Mouse (Mus musculus) CH12.LX (cell line): Measurements from ENCODE around the gene Zmynd8. TPM values are rescaled to one million over a fixed set of nuclear protein-coding genes. Genes with fewer than 3 reads are reported as not detected.

Source experiments
- DNase-seq: peaks from one replicate; pipeline ENCODE4 v3.0.0-alpha.2; 2013; ENCODE audit errors: extremely low read depth
- H3K27ac ChIP-seq: 2 replicates; pipeline ENCODE4 v1.5.1; 2012; ENCODE audit warnings: low read depth, mild to moderate bottlenecking, control low read depth, moderate library complexity; ENCODE audit not compliant: insufficient read depth
- H3K27me3 ChIP-seq: replicated peaks from 2 replicates; pipeline ENCODE3; 2012; ENCODE audit warnings: inconsistent platforms
- H3K36me3 ChIP-seq, 2 experiments: replicated peaks in 1 of 2; 2 replicates each; pipeline versions ENCODE3 to v1.6.1; 2012; ENCODE audit warnings: inconsistent platforms in 1 of 2, low read length in 1 of 2, mild to moderate bottlenecking in 1 of 2, mixed read lengths in 1 of 2, moderate library complexity in 1 of 2; ENCODE audit not compliant: control insufficient read depth in 1 of 2, insufficient read depth in 1 of 2
- H3K4me1 ChIP-seq, 2 experiments: 2 replicates each; pipeline ENCODE4 v1.6.1; 2012; ENCODE audit warnings: inconsistent platforms in 1 of 2, moderate library complexity in 1 of 2; ENCODE audit not compliant: insufficient read depth in 2 of 2, control insufficient read depth in 1 of 2
- H3K4me2 ChIP-seq: 2 replicates; pipeline ENCODE4 v1.6.1; 2012; ENCODE audit warnings: low read depth, mild to moderate bottlenecking, control low read depth; ENCODE audit not compliant: poor library complexity, insufficient read depth, severe bottlenecking
- H3K4me3 ChIP-seq, 3 experiments: fragments of 150-350 bp in 1 of 3; sonication (generic) in 1 of 3; replicated peaks in 1 of 3; 2 replicates each; pipeline versions ENCODE3 to v1.5.1; 2011 to 2012; ENCODE audit warnings: low read depth in 2 of 3, low read length in 2 of 3, mild to moderate bottlenecking in 2 of 3, moderate library complexity in 2 of 3, control low read depth in 1 of 3, improper control_type of control experiment in 1 of 3, inconsistent platforms in 1 of 3, mixed read lengths in 1 of 3; ENCODE audit not compliant: poor library complexity in 1 of 3
- H3K79me2 ChIP-seq: replicated peaks from 2 replicates; pipeline ENCODE4 v1.6.1; 2012; ENCODE audit warnings: mild to moderate bottlenecking, moderate library complexity; ENCODE audit not compliant: control insufficient read depth, poor library complexity, insufficient read depth, severe bottlenecking; ENCODE audit errors: extremely low read depth
- H3K9ac ChIP-seq: 2 replicates; pipeline ENCODE4 v1.6.1; 2012; ENCODE audit warnings: low read depth, mild to moderate bottlenecking, control low read depth, moderate library complexity; ENCODE audit not compliant: insufficient read depth
- H3K9me3 ChIP-seq: replicated peaks from 2 replicates; pipeline ENCODE3; 2012; ENCODE audit warnings: low read length, inconsistent platforms, mixed read lengths
- BHLHE40 ChIP-seq: IDR thresholded peaks from 2 replicates; pipeline ENCODE4 v1.6.1; 2011; ENCODE audit warnings: mild to moderate bottlenecking, low read depth, low read length, improper control_type of control experiment
- CHD1 ChIP-seq: IDR thresholded peaks from 2 replicates; pipeline ENCODE4 v1.6.1; 2012; ENCODE audit warnings: low read depth, low read length, improper control_type of control experiment, inconsistent platforms
- E2F4 ChIP-seq: IDR thresholded peaks from 2 replicates; pipeline ENCODE4 v1.6.1; 2011; ENCODE audit warnings: low read depth, low read length, improper control_type of control experiment; ENCODE audit not compliant: insufficient replicate concordance
- ETS1 ChIP-seq: conservative IDR thresholded peaks from 2 replicates; pipeline ENCODE4 v1.6.1; 2012; ENCODE audit warnings: low read depth, mild to moderate bottlenecking, inconsistent platforms, low read length, improper control_type of control experiment, moderate library complexity
- IRF4 ChIP-seq: IDR thresholded peaks from 2 replicates; pipeline ENCODE4 v1.6.1; 2014; ENCODE audit warnings: low read depth, mild to moderate bottlenecking, inconsistent platforms, low read length, improper control_type of control experiment
- JUN ChIP-seq: IDR thresholded peaks from 2 replicates; pipeline ENCODE4 v1.6.1; 2011; ENCODE audit warnings: low read depth, mild to moderate bottlenecking, low read length, improper control_type of control experiment, moderate library complexity; ENCODE audit not compliant: insufficient read depth
- MEF2A ChIP-seq: IDR thresholded peaks from 2 replicates; pipeline ENCODE4 v1.6.1; 2014; ENCODE audit warnings: low read depth, mild to moderate bottlenecking, inconsistent platforms, low read length, improper control_type of control experiment, borderline replicate concordance
- MXI1 ChIP-seq: IDR thresholded peaks from 2 replicates; pipeline ENCODE4 v1.6.1; 2011; ENCODE audit warnings: mild to moderate bottlenecking, low read depth, low read length, improper control_type of control experiment
- NRF1 ChIP-seq: IDR thresholded peaks from 2 replicates; pipeline ENCODE4 v1.6.1; 2014; ENCODE audit warnings: low read depth, mild to moderate bottlenecking, inconsistent platforms, low read length, improper control_type of control experiment, moderate library complexity
- RAD21 ChIP-seq: IDR thresholded peaks from 2 replicates; pipeline ENCODE4 v1.6.1; 2011; ENCODE audit warnings: low read depth, mild to moderate bottlenecking, low read length, improper control_type of control experiment, moderate library complexity
- RCOR1 ChIP-seq: conservative IDR thresholded peaks from 2 replicates; pipeline ENCODE4 v1.6.1; 2012; ENCODE audit warnings: low read depth, mild to moderate bottlenecking, inconsistent platforms, low read length, improper control_type of control experiment
- SIN3A ChIP-seq: IDR thresholded peaks from 2 replicates; pipeline ENCODE4 v1.6.1; 2012; ENCODE audit warnings: low read length, improper control_type of control experiment, inconsistent platforms
- SMC3 ChIP-seq: IDR thresholded peaks from 2 replicates; pipeline ENCODE4 v1.6.1; 2011; ENCODE audit warnings: low read depth, low read length, improper control_type of control experiment
- TCF12 ChIP-seq: IDR thresholded peaks from 2 replicates; pipeline ENCODE4 v1.6.1; 2014; ENCODE audit warnings: low read depth, mild to moderate bottlenecking, inconsistent platforms, low read length, improper control_type of control experiment
- USF2 ChIP-seq: conservative IDR thresholded peaks from 2 replicates; pipeline ENCODE4 v1.6.1; 2011; ENCODE audit warnings: low read depth, low read length, improper control_type of control experiment
- ZKSCAN1 ChIP-seq: IDR thresholded peaks from 2 replicates; pipeline ENCODE4 v1.6.1; 2012; ENCODE audit warnings: low read depth, inconsistent platforms, low read length, improper control_type of control experiment, borderline replicate concordance
- dilution Hi-C: fragments of 300-500 bp; cut with MboI; formaldehyde crosslinking; loops from 2 replicates; pipeline ENCODE4 v1.14.3; 2020; ENCODE audit warnings: low sequenced_read_pairs; ENCODE audit not compliant: extremely low pct_unique_long_range_greater_than_20kb, extremely low pct_ligation_motif_present
- in situ Hi-C: fragments of 300-500 bp; cut with MboI; formaldehyde crosslinking; loops from 3 replicates; pipeline ENCODE4 v1.14.3; 2019; ENCODE audit warnings: low sequenced_read_pairs, low pct_ligation_motif_present, low pct_unique_long_range_greater_than_20kb, mixed read lengths
- polyA plus RNA-seq: library from polyadenylated mRNA; unstranded; fragments of >175 nt; gene quantifications from 2 replicates; pipeline ENCODE4 v1.2.1, GENCODE M21; 2012; ENCODE audit warnings: low read depth; ENCODE audit not compliant: insufficient read length
- total RNA-seq, 2 experiments: library from RNA; depleted of rRNA; stranded (reverse); fragments of 300-350 nt in 1 of 2; fragments of >200 nt in 1 of 2; gene quantifications; 2 replicates each; pipeline ENCODE4 v1.2.3; 2012 to 2014

The Zmynd8 gene
- total and polyA plus RNA-seq, 3 experiments = 33.6 to 84.5 (median 35.1) TPM

DNA sequence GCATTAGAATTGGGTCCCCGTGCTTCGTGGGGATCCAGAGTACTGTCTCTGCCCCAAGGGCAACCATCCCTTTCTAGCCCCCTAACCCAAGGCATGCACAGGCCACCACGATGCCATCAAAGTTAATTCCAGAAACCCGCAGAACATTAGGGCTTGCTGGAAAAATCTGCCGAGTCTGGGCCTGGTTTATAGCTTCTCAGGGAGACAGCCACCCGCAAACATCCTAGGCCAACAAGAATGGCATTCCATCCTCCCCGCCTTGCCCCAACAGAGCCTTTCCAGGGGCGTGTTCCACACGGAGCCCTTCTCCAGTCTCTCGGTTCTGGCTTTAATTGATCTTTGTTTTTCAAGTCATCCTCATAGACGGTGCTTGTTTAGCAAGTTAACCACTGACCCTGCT lies 150.4 kb downstream of the Zmynd8 start:
- no peak for DNase-seq
- no peak overlapping the region for H3K4me2 ChIP-seq
- TF ChIP-seq RAD21 (no peak), ETS1 (no peak), USF2 (no peak)
- H3K79me2 ChIP-seq = no peaks in the 10 kb centered on the region
- in situ Hi-C loops (no loop called here), dilution Hi-C loops (no loop called here)
- no peak overlapping the region for H3K9ac ChIP-seq
- no peaks in the 10 kb centered on the region for H3K9me3 ChIP-seq
- peaks cover 7 to 16% of the 10 kb centered on the region in 2 experiments for H3K4me1 ChIP-seq
- no peak overlapping the region for H3K27ac ChIP-seq
- H3K27me3 ChIP-seq = no peaks in the 10 kb centered on the region
- no peak overlapping the region for H3K4me3 ChIP-seq
- no peaks in the 10 kb centered on the region for H3K36me3 ChIP-seq

DNA sequence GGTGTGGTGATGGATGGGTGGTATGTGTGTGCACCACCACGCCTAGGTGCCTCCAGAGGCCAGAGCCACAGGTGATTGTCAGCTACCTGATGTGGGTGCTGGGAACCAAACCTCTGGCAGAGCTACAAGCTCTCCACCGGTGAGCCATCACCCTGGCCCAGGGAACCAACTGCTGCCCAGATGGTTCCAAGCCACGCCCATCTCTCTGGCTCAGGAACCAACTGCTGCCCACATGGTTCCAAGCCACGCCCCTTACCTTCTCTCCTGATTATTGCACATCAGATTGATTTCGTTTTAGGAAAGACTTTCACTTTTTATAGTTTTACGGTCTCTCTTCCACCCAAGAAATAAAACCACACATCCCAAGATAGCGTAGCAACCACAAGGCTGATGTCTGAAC lies 150.8 kb downstream of the Zmynd8 start:
- H3K27me3 ChIP-seq = no peaks in the 10 kb centered on the region
- no peak for DNase-seq
- H3K36me3 ChIP-seq = no peaks in the 10 kb centered on the region
- H3K79me2 ChIP-seq = no peaks in the 10 kb centered on the region
- in situ Hi-C loops (no loop called here), dilution Hi-C loops (no loop called here)
- no peak overlapping the region for H3K4me2 ChIP-seq
- no peaks in the 10 kb centered on the region for H3K9me3 ChIP-seq
- H3K4me3 ChIP-seq = no peak overlapping the region
- H3K27ac ChIP-seq = no peak overlapping the region
- H3K4me1 ChIP-seq = peaks cover 7 to 14% of the 10 kb centered on the region in 2 experiments
- no peak overlapping the region for H3K9ac ChIP-seq
- no peak for TF ChIP-seq MEF2A
- TF ChIP-seq RCOR1 = no peak
- no peak for TF ChIP-seq SMC3
- no peak for TF ChIP-seq E2F4
- TF ChIP-seq IRF4 = no peak
- no peak for TF ChIP-seq ZKSCAN1
- no peak for TF ChIP-seq BHLHE40
- no peak for TF ChIP-seq CHD1
- TF ChIP-seq, all 38 proteins: peak for 0

DNA sequence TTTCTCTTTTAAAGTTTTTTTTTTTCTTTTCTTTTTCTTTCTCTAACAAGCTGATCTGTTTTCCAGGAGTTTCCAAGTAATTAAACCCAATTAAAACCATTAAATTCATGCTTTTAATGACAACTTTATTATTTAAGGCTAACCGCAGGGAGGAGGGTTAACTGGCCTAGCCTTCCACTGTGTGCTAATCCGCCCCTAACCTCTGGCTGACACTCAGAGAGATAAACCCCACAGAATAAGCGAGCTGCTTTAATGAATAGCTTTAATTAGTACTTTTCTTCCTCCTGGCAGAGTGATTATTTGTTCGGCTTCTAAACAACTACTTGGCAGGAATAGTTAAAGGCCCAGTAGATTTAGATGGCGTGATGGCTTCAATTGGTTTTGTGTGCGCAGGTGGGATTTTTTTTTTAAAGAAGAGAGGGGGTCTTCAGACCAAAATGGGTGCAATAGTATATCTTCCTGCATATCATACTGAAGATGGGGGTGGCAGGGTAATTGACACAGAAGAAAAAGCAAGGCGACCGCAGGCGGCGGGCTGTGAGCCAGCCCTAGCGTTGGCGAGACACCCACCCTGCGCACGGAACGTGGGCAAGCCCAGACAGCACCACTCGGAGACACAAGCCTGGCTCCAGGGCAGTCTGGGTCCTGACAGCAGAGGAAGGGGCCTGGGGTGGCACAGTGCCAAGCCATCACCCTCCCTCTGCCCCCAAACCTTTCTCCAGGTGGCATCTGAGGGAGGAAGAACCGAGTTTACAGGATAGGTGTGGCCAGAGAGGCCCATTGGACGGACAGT lies 153.3 kb downstream of the Zmynd8 start:
- Histone ChIP-seq H3K4me2 (no peak overlapping the region), H3K4me1 (peaks cover 5 to 20% of the 10 kb centered on the region in 2 experiments; a peak in 2 of 4 replicates), H3K9ac (no peak overlapping the region), H3K27me3 (no peaks in the 10 kb centered on the region), H3K27ac (no peak overlapping the region), H3K4me3 (no peak overlapping the region), H3K36me3 (no peaks in the 10 kb centered on the region), H3K79me2 (no peaks in the 10 kb centered on the region), H3K9me3 (no peaks in the 10 kb centered on the region)
- in situ Hi-C loops = no loop called here
- DNase-seq = no peak
- dilution Hi-C loops = no loop called here
- TF ChIP-seq JUN = no peak
- TF ChIP-seq RCOR1 = no peak
- TF ChIP-seq ZKSCAN1 = no peak
- no peak for TF ChIP-seq SMC3
- TF ChIP-seq SIN3A = no peak
- no peak for TF ChIP-seq TCF12
- TF ChIP-seq NRF1 = no peak
- TF ChIP-seq MXI1 = no peak
